Mouse (Mus musculus) MN1 (cell line): ENCODE measurements around the gene Wnt5b.
A peak's percentile ranks its signal among the peaks of the same experiment; 100 is the strongest.

ENCODE experiments used
- DNase-seq: peaks from one replicate; pipeline ENCODE4 v3.0.0-alpha.2; 2016; ENCODE audit warnings: low spot score

Gene Wnt5b

GRCm38 (mm10) chr6:119417354-119417753 is 126.8 kb downstream of the Wnt5b start, which contains the start of gene Adipor2:
Adipor2 (minus strand) TSS chr6:119417704.
- DNase-seq, result no peak

GRCm38 (mm10) chr6:119416643-119417042 is 127.5 kb downstream of the Wnt5b start:
- DNase-seq, result no peak

GRCm38 (mm10) chr6:119414262-119415043 is 129.7 kb downstream of the Wnt5b start:
- DNase-seq, result no peak

- DNase-seq, result no peak
Measured at GRCm38 (mm10) chr6:119412588-119412987, 131.6 kb downstream of the Wnt5b start.

GRCm38 (mm10) chr6:119411511-119411910 is 132.6 kb downstream of the Wnt5b start:
- no peak for DNase-seq

- no peak for DNase-seq
Measured at GRCm38 (mm10) chr6:119409766-119410165, 134.4 kb downstream of the Wnt5b start.

GRCm38 (mm10) chr6:119408582-119408981 is 135.6 kb downstream of the Wnt5b start:
- no peak for DNase-seq

GRCm38 (mm10) chr6:119407818-119408217 is 136.3 kb downstream of the Wnt5b start:
- no peak for DNase-seq

- no peak for DNase-seq
Measured at GRCm38 (mm10) chr6:119406528-119406927, 137.6 kb downstream of the Wnt5b start.

- no peak for DNase-seq
Measured at GRCm38 (mm10) chr6:119405310-119405709, 138.8 kb downstream of the Wnt5b start.

GRCm38 (mm10) chr6:119404854-119405253 is 139.3 kb downstream of the Wnt5b start:
- no peak for DNase-seq

- DNase-seq, result peak; percentile 26
Measured at GRCm38 (mm10) chr6:119402976-119403375, 141.2 kb downstream of the Wnt5b start.

GRCm38 (mm10) chr6:119401545-119402304 is 142.4 kb downstream of the Wnt5b start:
- DNase-seq, result no peak

GRCm38 (mm10) chr6:119400649-119401048 is 143.5 kb downstream of the Wnt5b start:
- no peak for DNase-seq

- DNase-seq, result no peak
Measured at GRCm38 (mm10) chr6:119399371-119399770, 144.8 kb downstream of the Wnt5b start.

- peak; percentile 35 for DNase-seq
Measured at GRCm38 (mm10) chr6:119396309-119396634, 147.9 kb downstream of the Wnt5b start.

GRCm38 (mm10) chr6:119395421-119396308 is 148.5 kb downstream of the Wnt5b start:
- peak; percentile 20 for DNase-seq

GRCm38 (mm10) chr6:119392836-119393235 is 151.3 kb downstream of the Wnt5b start:
- DNase-seq, result no peak

- DNase-seq, result no peak
Measured at GRCm38 (mm10) chr6:119390728-119391127, 153.4 kb downstream of the Wnt5b start.

GRCm38 (mm10) chr6:119389089-119389488 is 155.1 kb downstream of the Wnt5b start:
- DNase-seq, result no peak

- peak; percentile 98 for DNase-seq
Measured at GRCm38 (mm10) chr6:119388650-119389012, 155.5 kb downstream of the Wnt5b start.
